Mouse (Mus musculus) liver, embryonic 14.5 days (tissue): ENCODE results near the gene Pmm2.

Source experiments
- CTCF ChIP-seq: IDR thresholded peaks from 2 replicates; pipeline ENCODE4 v1.5.1; 2016; ENCODE audit warnings: antibody characterized with exemption, low read depth, control low read depth
- EP300 ChIP-seq: IDR thresholded peaks from 2 replicates; pipeline ENCODE4 v1.6.1; 2016; ENCODE audit warnings: antibody characterized with exemption, low read depth

- TF ChIP-seq EP300: peak; percentile 63
- TF ChIP-seq CTCF: no peak
Measured at GRCm38 (mm10) chr16:8603789-8604188, 33.7 kb upstream of the Pmm2 start.
